Mouse (Mus musculus) intestine, postnatal 0 days (tissue): ENCODE measurements around the gene Zfp646. TPM values are rescaled to one million over a fixed set of nuclear protein-coding genes. Genes with fewer than 3 reads are reported as not detected.
A peak's percentile ranks its signal among the peaks of the same experiment; 100 is the strongest.
"Not testable (repeated sequence)": the region's sequence is repeated elsewhere in the genome, so short reads cannot be mapped to it uniquely, and the experiment has no call there.

Experiments used
- ATAC-seq: fragments of 200-750 bp; cut with Nextera tagmentation; 2 replicates; pipeline ENCODE4 v1.8.0; 2017; ENCODE audit warnings: mild to moderate bottlenecking, moderate TSS enrichment, moderate library complexity
- H3K27ac ChIP-seq: fragments of 300-500 bp; sonication (generic); 2 replicates; pipeline ENCODE4 v1.5.1; 2014; ENCODE audit warnings: mild to moderate bottlenecking, low read depth, low read length, moderate library complexity
- H3K27me3 ChIP-seq: fragments of 300-500 bp; sonication (generic); replicated peaks from 2 replicates; pipeline ENCODE4 v1.6.1; 2014; ENCODE audit warnings: low read length, mixed read lengths; ENCODE audit not compliant: control insufficient read depth, insufficient read depth
- H3K36me3 ChIP-seq: fragments of 300-500 bp; sonication (generic); 2 replicates; pipeline ENCODE4 v1.6.1; 2014; ENCODE audit warnings: mild to moderate bottlenecking, moderate library complexity; ENCODE audit not compliant: control insufficient read depth, insufficient read depth
- H3K4me1 ChIP-seq: fragments of 300-500 bp; sonication (generic); replicated peaks from 2 replicates; pipeline ENCODE4 v1.6.1; 2014; ENCODE audit warnings: antibody characterized with exemption, low read length, mixed read lengths; ENCODE audit not compliant: control insufficient read depth, insufficient read depth
- H3K4me2 ChIP-seq: fragments of 300-500 bp; sonication (generic); replicated peaks from 2 replicates; pipeline ENCODE4 v1.6.1; 2014; ENCODE audit warnings: low read depth, mild to moderate bottlenecking, moderate library complexity
- H3K4me3 ChIP-seq: fragments of 300-500 bp; sonication (generic); 2 replicates; pipeline ENCODE4 v1.5.1; 2014; ENCODE audit warnings: low read depth, low read length
- H3K9ac ChIP-seq: fragments of 300-500 bp; sonication (generic); 2 replicates; pipeline ENCODE4 v1.6.1; 2014; ENCODE audit warnings: mild to moderate bottlenecking, low read depth, low read length
- H3K9me3 ChIP-seq: fragments of 300-500 bp; sonication (generic); 2 replicates; pipeline ENCODE4 v1.6.1; 2016; ENCODE audit warnings: mixed run types; ENCODE audit not compliant: control insufficient read depth
- CTCF ChIP-seq: sonication (generic); IDR thresholded peaks from 2 replicates; pipeline ENCODE4 v1.5.1; 2016; ENCODE audit warnings: low read depth, mild to moderate bottlenecking, control low read depth, antibody characterized with exemption, moderate library complexity
- WGBS: fragments of 180-500 bp; shearing (Covaris S2); extraction: QIAGEN DNeasy Blood & Tissue Kit; methylation state at CpG from one replicate; pipeline ENCODE4 v1.1.7; 2014; 5-methylcytosine and 5-hydroxymethylcytosine counted together
- polyA plus RNA-seq: library from polyadenylated mRNA; unstranded; fragments of >200 nt; fragmentation: Nextera tagmentation; extraction: Ambion mirVana; gene quantifications from 2 replicates; pipeline ENCODE4 v1.2.1, GENCODE M21; 2015

The Zfp646 gene
- polyA plus RNA-seq, 1 experiment from 2014 or later, result 4.5 TPM

DNA sequence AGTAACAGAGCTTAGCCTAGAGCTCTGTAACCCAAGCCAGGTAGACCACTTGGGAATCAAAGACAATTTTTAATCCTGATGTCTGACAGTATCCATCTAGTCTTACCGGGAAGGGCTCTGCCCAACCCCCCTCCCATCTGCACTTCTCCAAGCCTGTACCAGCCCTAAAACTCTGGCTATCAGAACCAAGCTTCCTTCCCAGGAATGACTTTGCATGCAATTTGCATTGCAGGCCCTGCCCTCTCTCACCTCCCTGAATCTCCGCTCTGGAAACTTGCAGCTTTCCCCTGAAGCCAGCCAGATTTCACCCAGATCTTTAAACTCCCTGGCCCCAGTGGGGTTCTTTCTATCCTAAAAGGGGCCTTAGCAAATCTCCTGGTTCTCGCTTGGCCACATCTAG, 11.8 kb downstream of the Zfp646 start:
- 78% methylated on average over 3 of the region's 3 CpGs for WGBS
- Histone ChIP-seq H3K9me3 (no peaks in the 10 kb centered on the region), H3K4me3 (no peak overlapping the region), H3K36me3 (peaks cover 75% of the 10 kb centered on the region), H3K9ac (no peak overlapping the region), H3K4me2 (no peak overlapping the region), H3K27ac (no peak overlapping the region), H3K4me1 (peaks cover 7% of the 10 kb centered on the region; the same call in 1 of the 2 replicates), H3K27me3 (no peaks in the 10 kb centered on the region)
- TF ChIP-seq CTCF, result no peak
- no peak for ATAC-seq

DNA sequence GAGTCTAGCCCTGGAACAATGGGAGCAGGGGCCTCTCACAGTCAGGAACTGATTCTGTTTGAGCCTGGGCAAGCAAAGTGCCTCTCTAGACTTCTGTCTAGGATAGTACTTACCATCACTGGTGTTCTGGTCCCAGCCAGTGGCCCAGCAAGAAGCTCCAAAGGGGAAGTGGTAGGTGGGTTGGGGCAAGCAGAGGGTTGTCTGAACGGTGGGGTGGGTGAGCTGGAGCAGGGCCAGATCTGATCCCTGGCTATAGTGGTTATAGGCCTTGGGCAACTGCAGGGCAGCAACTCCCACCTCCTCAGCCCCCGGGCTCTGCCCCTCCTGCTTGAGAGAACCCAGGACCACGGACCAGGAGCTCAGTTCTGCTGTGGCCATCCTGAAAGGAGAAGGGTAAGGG, 12.8 kb downstream of the Zfp646 start:
- Histone ChIP-seq H3K27me3 (no peaks in the 10 kb centered on the region), H3K4me3 (no peak overlapping the region), H3K4me1 (peaks cover 3% of the 10 kb centered on the region; the same call in 1 of the 2 replicates), H3K4me2 (no peak overlapping the region), H3K36me3 (peaks cover 70% of the 10 kb centered on the region), H3K27ac (no peak overlapping the region), H3K9me3 (no peaks in the 10 kb centered on the region), H3K9ac (no peak overlapping the region)
- TF ChIP-seq CTCF, result no peak
- no peak for ATAC-seq
- 72% methylated on average over 3 of the region's 3 CpGs for WGBS

DNA sequence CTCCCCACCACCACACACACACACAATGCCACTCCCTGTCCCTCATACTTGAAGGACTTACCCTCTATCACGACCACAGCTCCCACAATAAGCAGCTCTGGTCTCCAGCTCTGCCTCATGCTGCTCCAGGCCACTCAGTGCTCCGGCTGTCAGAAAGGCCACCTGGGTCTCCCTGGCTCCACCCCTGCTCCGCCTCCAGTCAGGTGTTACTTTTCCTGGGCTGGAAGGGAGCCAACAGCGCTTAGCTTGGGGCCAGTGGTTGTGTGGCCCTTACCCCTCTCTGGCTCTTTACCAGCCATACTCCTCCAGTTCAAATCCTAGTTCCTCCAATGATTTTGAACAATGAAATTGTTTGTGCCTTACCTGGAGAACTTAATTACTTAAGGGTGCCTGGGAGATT, 14.8 kb downstream of the Zfp646 start, which contains the start of gene Prss53:
Gene Prss53, minus strand, starts transcription at position 173 of the 400 bp plus-strand sequence.
- TF ChIP-seq CTCF, result no peak
- Histone ChIP-seq H3K4me2 (no peak within 1 kb of the TSS), H3K4me3 (no peak within 1 kb of the TSS), H3K9me3 (no peaks in the 10 kb centered on the region), H3K27ac (no peak within 1 kb of the TSS), H3K36me3 (peaks cover 56% of the 10 kb centered on the region; the same call in 1 of the 2 replicates), H3K4me1 (peaks cover 8% of the 10 kb centered on the region; the same call in 1 of the 2 replicates), H3K9ac (no peak within 1 kb of the TSS), H3K27me3 (no peaks in the 10 kb centered on the region)
- 17% methylated on average over 4 of the region's 4 CpGs for WGBS
- ATAC-seq, result no peak

DNA sequence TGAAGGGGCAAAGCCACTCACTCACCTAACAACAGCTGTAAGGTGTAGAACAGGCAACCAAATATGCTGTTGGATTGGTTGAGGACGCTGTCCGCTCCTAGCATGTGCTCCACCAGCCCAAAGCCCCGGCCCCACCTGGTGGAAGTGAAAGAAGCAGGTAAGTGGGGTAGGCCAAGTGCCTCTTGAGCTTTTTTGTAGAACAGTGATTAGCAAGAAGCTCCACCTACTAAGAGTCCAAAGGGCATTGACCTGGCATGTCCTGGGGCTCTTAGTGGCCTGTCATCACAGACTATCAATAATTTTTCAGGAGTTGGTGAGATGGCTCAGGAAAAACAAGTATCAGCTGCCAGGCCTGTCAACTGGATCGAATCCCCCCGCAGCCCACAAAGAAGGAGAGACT, 18.5 kb downstream of the Zfp646 start:
- no peaks in the 10 kb centered on the region for H3K9me3 ChIP-seq
- peak overlapping the region; percentile 87 for H3K4me2 ChIP-seq
- H3K9ac ChIP-seq, result peak overlapping the region; percentile 51; the same call in 1 of the 2 replicates
- peak; percentile 28 for ATAC-seq
- H3K4me3 ChIP-seq, result peak overlapping the region; percentile 58
- WGBS, result 44% methylated on average over 5 of the region's 5 CpGs
- H3K27ac ChIP-seq, result peak overlapping the region; percentile 79
- H3K4me1 ChIP-seq, result peaks cover 6% of the 10 kb centered on the region; the same call in 1 of the 2 replicates
- TF ChIP-seq CTCF, result peak; percentile 46
- no peaks in the 10 kb centered on the region for H3K27me3 ChIP-seq
- H3K36me3 ChIP-seq, result peaks cover 24% of the 10 kb centered on the region; the same call in 1 of the 2 replicates

DNA sequence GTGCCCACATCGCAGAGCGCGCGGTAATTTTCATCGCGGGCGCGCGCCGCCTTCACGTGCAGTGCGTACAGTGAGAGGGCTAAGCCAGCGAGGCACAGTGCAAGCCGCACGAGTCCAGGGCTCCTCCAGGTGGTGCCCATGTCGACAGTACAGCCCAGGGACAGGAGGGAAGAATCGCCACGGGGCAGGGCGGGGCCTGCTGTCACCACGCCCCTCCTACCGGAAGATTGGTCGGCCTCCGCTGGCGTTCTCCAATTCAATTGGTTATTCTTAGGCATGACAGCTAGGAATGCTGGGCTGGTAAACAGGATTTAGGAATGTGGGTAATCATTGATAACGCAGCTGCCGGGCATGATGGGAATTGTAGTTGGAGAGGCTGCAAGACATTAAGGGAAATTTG, 19.4 kb downstream of the Zfp646 start, which contains the start of the genes Gm21974 and Vkorc1:
Gene Gm21974, minus strand, starts transcription at position 13 of the 400 bp plus-strand sequence.
Gene Vkorc1, minus strand, starts transcription at position 176 of the 400 bp plus-strand sequence.
- Histone ChIP-seq H3K27ac (peak within 1 kb of the TSS; percentile 79), H3K4me2 (peak within 1 kb of the TSS; percentile 87), H3K4me1 (peaks cover 6% of the 10 kb centered on the region; the same call in 1 of the 2 replicates), H3K4me3 (peak within 1 kb of the TSS; percentile 58), H3K27me3 (no peaks in the 10 kb centered on the region), H3K9me3 (no peaks in the 10 kb centered on the region), H3K9ac (peak within 1 kb of the TSS; percentile 51), H3K36me3 (peaks cover 20% of the 10 kb centered on the region; the same call in 1 of the 2 replicates)
- 0% methylated on average over 26 of the region's 26 CpGs for WGBS
- ATAC-seq, result peak; percentile 88
- peak; percentile 75 for TF ChIP-seq CTCF

DNA sequence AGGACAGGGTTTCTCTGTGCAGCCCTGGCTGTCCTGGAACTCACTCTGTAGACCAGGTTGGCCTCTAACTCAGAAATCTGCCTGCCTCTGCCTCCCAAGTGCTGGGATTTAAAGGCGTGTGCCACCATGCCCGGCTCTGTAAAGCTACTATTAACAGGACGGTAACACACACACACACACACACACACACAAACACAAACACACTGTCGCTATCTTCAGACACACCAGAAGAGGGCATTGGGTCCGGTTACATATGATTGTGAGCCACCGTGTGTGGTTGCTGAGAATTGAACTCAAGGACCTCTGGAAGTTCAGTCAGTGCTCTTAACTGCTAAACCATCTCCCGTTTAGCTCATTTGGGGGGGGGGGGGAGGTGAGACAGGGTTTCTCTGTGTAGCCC, 19.9 kb downstream of the Zfp646 start:
- ATAC-seq, result not testable (repeated sequence)
- whole genome bisulfite sequencing, result 65% methylated on average over 7 of the region's 7 CpGs
- H3K4me3 ChIP-seq, result peak overlapping the region; percentile 58

More for the DNA sequence above, 19.9 kb downstream of the Zfp646 start:
- H3K9ac ChIP-seq, H3K9me3 ChIP-seq, H3K27me3 ChIP-seq, H3K4me1 ChIP-seq: not testable (repeated sequence)
- Histone ChIP-seq H3K36me3 (peaks cover 20% of the 10 kb centered on the region; the same call in 1 of the 2 replicates), H3K4me2 (peak overlapping the region; percentile 87), H3K27ac (0 out of 2 replicates have a peak overlapping the region, but pooled peaks have one; percentile 5)
